Mouse (Mus musculus): ENCODE data around the gene Ptprj. TPM values are rescaled to one million over a fixed set of nuclear protein-coding genes. Genes with fewer than 3 reads are reported as not detected.
"Not testable (repeated sequence)": the region's sequence is repeated elsewhere in the genome, so short reads cannot be mapped to it uniquely, and the experiment has no call there.

Gene Ptprj
- polyA plus RNA-seq, 1 experiment from 2014 or later: 2.5 TPM

GRCm38 (mm10) chr2:90466480-90466879 lies 114.0 kb downstream of the Ptprj start:
- no peaks in the 10 kb centered on the region for H3K36me3 ChIP-seq (ENCODE audit: control insufficient read depth, insufficient read depth, low read length)
- no peak overlapping the region for H3K4me3 ChIP-seq (ENCODE audit: low read depth, low read length)
- no peaks in the 10 kb centered on the region for H3K27me3 ChIP-seq (ENCODE audit: control insufficient read depth, insufficient read depth, low read length)
- DNase-seq (ENCODE audit: low spot score) (no peak), ATAC-seq (replicated peaks; ENCODE audit: low FRiP score) (no peak)
- no peak overlapping the region for H3K4me2 ChIP-seq (ENCODE audit: low read depth, low read length, severe bottlenecking)
- H3K4me1 ChIP-seq (replicated peaks; ENCODE audit: control insufficient read depth, insufficient read depth, low read length): no peaks in the 10 kb centered on the region
- H3K9ac ChIP-seq (ENCODE audit: low read length): no peak overlapping the region
- 91% methylated on average over 7 of the region's 7 CpGs for WGBS
- no peaks in the 10 kb centered on the region for H3K9me3 ChIP-seq (ENCODE audit: control insufficient read depth, low read length)
- H3K27ac ChIP-seq (ENCODE audit: low read depth, low read length): no peak overlapping the region

- Histone ChIP-seq H3K4me1 (replicated peaks; ENCODE audit: control insufficient read depth, insufficient read depth, low read length) (no peaks in the 10 kb centered on the region), H3K27me3 (ENCODE audit: control insufficient read depth, insufficient read depth, low read length) (no peaks in the 10 kb centered on the region), H3K27ac (ENCODE audit: low read depth, low read length) (no peak overlapping the region), H3K4me2 (ENCODE audit: low read depth, low read length, severe bottlenecking) (no peak overlapping the region), H3K9me3 (ENCODE audit: control insufficient read depth, low read length) (no peaks in the 10 kb centered on the region), H3K9ac (ENCODE audit: low read length) (no peak overlapping the region), H3K4me3 (ENCODE audit: low read depth, low read length) (no peak overlapping the region), H3K36me3 (ENCODE audit: control insufficient read depth, insufficient read depth, low read length) (no peaks in the 10 kb centered on the region)
- WGBS: 91% methylated on average over 5 of the region's 5 CpGs
- ATAC-seq (replicated peaks; ENCODE audit: low FRiP score) (no peak), DNase-seq (ENCODE audit: low spot score) (no peak)
Observed at GRCm38 (mm10) chr2:90463735-90464134, 116.7 kb downstream of the Ptprj start.

GRCm38 (mm10) chr2:90462252-90462651 lies 118.2 kb downstream of the Ptprj start:
- no peaks in the 10 kb centered on the region for H3K27me3 ChIP-seq (ENCODE audit: control insufficient read depth, insufficient read depth, low read length)
- no peaks in the 10 kb centered on the region for H3K9me3 ChIP-seq (ENCODE audit: control insufficient read depth, low read length)
- H3K4me2 ChIP-seq (ENCODE audit: low read depth, low read length, severe bottlenecking): no peak overlapping the region
- no peak overlapping the region for H3K4me3 ChIP-seq (ENCODE audit: low read depth, low read length)
- no peak for DNase-seq (ENCODE audit: low spot score)
- ATAC-seq (replicated peaks; ENCODE audit: low FRiP score): no peak
- H3K36me3 ChIP-seq (ENCODE audit: control insufficient read depth, insufficient read depth, low read length): no peaks in the 10 kb centered on the region
- no peak overlapping the region for H3K9ac ChIP-seq (ENCODE audit: low read length)
- H3K27ac ChIP-seq (ENCODE audit: low read depth, low read length): no peak overlapping the region
- no peaks in the 10 kb centered on the region for H3K4me1 ChIP-seq (replicated peaks; ENCODE audit: control insufficient read depth, insufficient read depth, low read length)

GRCm38 (mm10) chr2:90457946-90458345 lies 122.5 kb downstream of the Ptprj start:
- H3K4me1 ChIP-seq (replicated peaks; ENCODE audit: control insufficient read depth, insufficient read depth, low read length): no peaks in the 10 kb centered on the region
- no peak overlapping the region for H3K9ac ChIP-seq (ENCODE audit: low read length)
- H3K36me3 ChIP-seq (ENCODE audit: control insufficient read depth, insufficient read depth, low read length): no peaks in the 10 kb centered on the region
- H3K4me2 ChIP-seq (ENCODE audit: low read depth, low read length, severe bottlenecking): no peak overlapping the region
- DNase-seq (ENCODE audit: low spot score) (no peak), ATAC-seq (replicated peaks; ENCODE audit: low FRiP score) (no peak)
- no peak overlapping the region for H3K4me3 ChIP-seq (ENCODE audit: low read depth, low read length)
- no peaks in the 10 kb centered on the region for H3K9me3 ChIP-seq (ENCODE audit: control insufficient read depth, low read length)
- H3K27me3 ChIP-seq (ENCODE audit: control insufficient read depth, insufficient read depth, low read length): no peaks in the 10 kb centered on the region
- WGBS: 89% methylated on average over 12 of the region's 12 CpGs
- H3K27ac ChIP-seq (ENCODE audit: low read depth, low read length): no peak overlapping the region

- Histone ChIP-seq H3K36me3 (ENCODE audit: control insufficient read depth, insufficient read depth, low read length) (no peaks in the 10 kb centered on the region), H3K4me1 (replicated peaks; ENCODE audit: control insufficient read depth, insufficient read depth, low read length) (no peaks in the 10 kb centered on the region), H3K9ac (ENCODE audit: low read length) (no peak overlapping the region), H3K27me3 (ENCODE audit: control insufficient read depth, insufficient read depth, low read length) (no peaks in the 10 kb centered on the region), H3K4me2 (ENCODE audit: low read depth, low read length, severe bottlenecking) (no peak overlapping the region), H3K9me3 (ENCODE audit: control insufficient read depth, low read length) (no peaks in the 10 kb centered on the region), H3K4me3 (ENCODE audit: low read depth, low read length) (no peak overlapping the region), H3K27ac (ENCODE audit: low read depth, low read length) (no peak overlapping the region)
- ATAC-seq (replicated peaks; ENCODE audit: low FRiP score) (no peak), DNase-seq (ENCODE audit: low spot score) (no peak)
- 72% methylated on average over 3 of the region's 3 CpGs for WGBS
Observed at GRCm38 (mm10) chr2:90452380-90452779, 128.1 kb downstream of the Ptprj start.

- 90% methylated on average over 15 of the region's 15 CpGs for WGBS
- ATAC-seq (replicated peaks; ENCODE audit: low FRiP score): no peak
- Histone ChIP-seq H3K4me1 (replicated peaks; ENCODE audit: control insufficient read depth, insufficient read depth, low read length) (no peaks in the 10 kb centered on the region), H3K9ac (ENCODE audit: low read length) (no peak overlapping the region), H3K27ac (ENCODE audit: low read depth, low read length) (no peak overlapping the region), H3K9me3 (ENCODE audit: control insufficient read depth, low read length) (no peaks in the 10 kb centered on the region), H3K4me2 (ENCODE audit: low read depth, low read length, severe bottlenecking) (no peak overlapping the region), H3K4me3 (ENCODE audit: low read depth, low read length) (no peak overlapping the region), H3K36me3 (ENCODE audit: control insufficient read depth, insufficient read depth, low read length) (no peaks in the 10 kb centered on the region), H3K27me3 (ENCODE audit: control insufficient read depth, insufficient read depth, low read length) (no peaks in the 10 kb centered on the region)
- DNase-seq (ENCODE audit: low spot score): no peak
Observed at GRCm38 (mm10) chr2:90448967-90449740, 131.3 kb downstream of the Ptprj start.

GRCm38 (mm10) chr2:90443811-90444210 lies 136.6 kb downstream of the Ptprj start:
- no peak for ATAC-seq (replicated peaks; ENCODE audit: low FRiP score)
- H3K4me3 ChIP-seq (ENCODE audit: low read depth, low read length): no peak overlapping the region
- H3K4me2 ChIP-seq (ENCODE audit: low read depth, low read length, severe bottlenecking): no peak overlapping the region
- H3K9me3 ChIP-seq (ENCODE audit: control insufficient read depth, low read length): no peaks in the 10 kb centered on the region
- H3K27ac ChIP-seq (ENCODE audit: low read depth, low read length): no peak overlapping the region
- WGBS: 89% methylated on average over 5 of the region's 5 CpGs
- no peaks in the 10 kb centered on the region for H3K4me1 ChIP-seq (replicated peaks; ENCODE audit: control insufficient read depth, insufficient read depth, low read length)
- no peaks in the 10 kb centered on the region for H3K36me3 ChIP-seq (ENCODE audit: control insufficient read depth, insufficient read depth, low read length)
- no peak for DNase-seq (ENCODE audit: low spot score)
- no peak overlapping the region for H3K9ac ChIP-seq (ENCODE audit: low read length)
- H3K27me3 ChIP-seq (ENCODE audit: control insufficient read depth, insufficient read depth, low read length): no peaks in the 10 kb centered on the region

GRCm38 (mm10) chr2:90441811-90442210 lies 138.6 kb downstream of the Ptprj start:
- not testable (repeated sequence) for H3K27ac ChIP-seq (ENCODE audit: low read depth, low read length); H3K36me3 ChIP-seq (ENCODE audit: control insufficient read depth, insufficient read depth, low read length); ATAC-seq (replicated peaks; ENCODE audit: low FRiP score); H3K4me2 ChIP-seq (ENCODE audit: low read depth, low read length, severe bottlenecking); DNase-seq (ENCODE audit: low spot score); H3K4me1 ChIP-seq (replicated peaks; ENCODE audit: control insufficient read depth, insufficient read depth, low read length); H3K27me3 ChIP-seq (ENCODE audit: control insufficient read depth, insufficient read depth, low read length); H3K4me3 ChIP-seq (ENCODE audit: low read depth, low read length); H3K9me3 ChIP-seq (ENCODE audit: control insufficient read depth, low read length); H3K9ac ChIP-seq (ENCODE audit: low read length)
- 48% methylated on average over 4 of the region's 4 CpGs for WGBS

GRCm38 (mm10) chr2:90440169-90440568 lies 140.3 kb downstream of the Ptprj start:
- H3K9ac ChIP-seq (ENCODE audit: low read length); H3K36me3 ChIP-seq (ENCODE audit: control insufficient read depth, insufficient read depth, low read length); ATAC-seq (replicated peaks; ENCODE audit: low FRiP score); H3K27me3 ChIP-seq (ENCODE audit: control insufficient read depth, insufficient read depth, low read length); H3K4me2 ChIP-seq (ENCODE audit: low read depth, low read length, severe bottlenecking); H3K27ac ChIP-seq (ENCODE audit: low read depth, low read length); H3K4me3 ChIP-seq (ENCODE audit: low read depth, low read length); H3K4me1 ChIP-seq (replicated peaks; ENCODE audit: control insufficient read depth, insufficient read depth, low read length); DNase-seq (ENCODE audit: low spot score); H3K9me3 ChIP-seq (ENCODE audit: control insufficient read depth, low read length): not testable (repeated sequence)

Data from forebrain, embryonic 11.5 days (tissue).